Mouse (Mus musculus): ENCODE data around the gene Rer1. TPM values are rescaled to one million over a fixed set of nuclear protein-coding genes. Genes with fewer than 3 reads are reported as not detected.

Gene Rer1
- polyA plus RNA-seq, 1 experiment from 2014 or later, result 144 TPM

GRCm38 (mm10) chr4:155024170-155025010, 61.8 kb downstream of the Rer1 start:
- Histone ChIP-seq H3K27ac (peak overlapping the region; percentile 56), H3K4me1 (replicated peaks) (peaks cover 46% of the 10 kb centered on the region), H3K9me3 (no peaks in the 10 kb centered on the region), H3K4me3 (no peak overlapping the region), H3K27me3 (ENCODE audit: insufficient read depth, poor library complexity, severe bottlenecking) (0 out of 2 replicates have a peak, but pooled peaks cover 6% of the 10 kb centered on the region), H3K36me3 (no peaks in the 10 kb centered on the region)
- WGBS, result 88% methylated on average over 11 of the region's 11 CpGs
- no peak for DNase-seq (ENCODE audit: low spot score)

Other genes starting within 250 kb of the Rer1 start
- gene Ttc34, start 248.9 kb downstream of the Rer1 start, polyA plus RNA-seq (2016; fragmentation: Nextera tagmentation; extraction: Ambion mirVana), result 0.65 and 0.68 TPM in 2 replicates
- 0.31 and 0.68 TPM in 2 replicates for gene Mmel1, start 216.8 kb downstream of the Rer1 start, polyA plus RNA-seq (2016; fragmentation: Nextera tagmentation; extraction: Ambion mirVana)
- gene Fam213b, start 187.2 kb downstream of the Rer1 start, polyA plus RNA-seq (2016; fragmentation: Nextera tagmentation; extraction: Ambion mirVana), result 47.4 and 51.5 TPM in 2 replicates
- gene Tnfrsf14, start 157.8 kb downstream of the Rer1 start, polyA plus RNA-seq (2016; fragmentation: Nextera tagmentation; extraction: Ambion mirVana), result 0.43 and 0.87 TPM in 2 replicates
- 534 and 601 TPM in 2 replicates for gene Hes5, start 125.5 kb downstream of the Rer1 start, polyA plus RNA-seq (2016; fragmentation: Nextera tagmentation; extraction: Ambion mirVana)
- gene Pank4, start 122.3 kb downstream of the Rer1 start, polyA plus RNA-seq (2016; fragmentation: Nextera tagmentation; extraction: Ambion mirVana), result 39.9 and 46.5 TPM in 2 replicates
- gene Plch2, start 29.6 kb downstream of the Rer1 start, polyA plus RNA-seq (2016; fragmentation: Nextera tagmentation; extraction: Ambion mirVana), result 2.1 and 2.6 TPM in 2 replicates
- gene Pex10, start 19.4 kb downstream of the Rer1 start, polyA plus RNA-seq (2016; fragmentation: Nextera tagmentation; extraction: Ambion mirVana), result 19.9 and 21.4 TPM in 2 replicates
- 4.4 and 6.0 TPM in 2 replicates for gene Morn1, start 195 bp upstream of the Rer1 start, polyA plus RNA-seq (2016; fragmentation: Nextera tagmentation; extraction: Ambion mirVana)
- gene Ski, start 136.2 kb upstream of the Rer1 start, polyA plus RNA-seq (2016; fragmentation: Nextera tagmentation; extraction: Ambion mirVana), result 9.3 and 10.1 TPM in 2 replicates
- gene Faap20, start 163.4 kb upstream of the Rer1 start, polyA plus RNA-seq (2016; fragmentation: Nextera tagmentation; extraction: Ambion mirVana), result 115 and 118 TPM in 2 replicates